Mouse (Mus musculus) retina, adult 2 months (tissue): ENCODE results near the gene Ripk3.

Experiments used
- DNase-seq: peaks from one replicate; pipeline ENCODE4 v3.0.0-alpha.2; 2012; ENCODE audit warnings: low read depth, low spot score

The Ripk3 gene

GRCm38 (mm10) chr14:55762001-55762821 is 26.5 kb downstream of the Ripk3 start:
- DNase-seq: no peak

GRCm38 (mm10) chr14:55761163-55761562 is 27.5 kb downstream of the Ripk3 start, which contains the start of gene Ltb4r2:
Gene Ltb4r2, plus strand, starts transcription at chr14:55761428.
- DNase-seq: no peak

GRCm38 (mm10) chr14:55760156-55760555 is 28.5 kb downstream of the Ripk3 start:
- peak; percentile 40 for DNase-seq

DNA sequence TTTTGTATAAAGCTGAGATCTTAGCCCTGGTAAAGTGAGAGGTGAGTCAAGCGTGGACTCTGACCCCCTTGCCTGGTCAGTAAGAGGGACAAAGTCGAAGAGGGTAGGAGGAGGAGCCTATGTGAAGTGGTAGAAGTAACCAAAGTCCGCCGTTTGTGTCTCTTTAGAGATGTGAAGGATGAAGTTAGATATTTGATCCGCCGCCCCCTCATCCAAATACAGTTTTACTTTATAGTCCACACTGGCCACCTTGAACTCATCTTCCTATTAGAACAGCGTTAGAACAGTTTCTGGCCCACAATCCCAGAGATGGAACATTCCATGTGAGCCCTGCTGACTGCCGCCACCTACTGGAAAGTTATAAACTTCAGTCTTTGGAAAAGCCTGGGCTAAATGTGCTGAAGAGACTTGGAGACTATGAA is 30.3 kb downstream of the Ripk3 start, which contains the start of gene Cideb:
Gene Cideb (minus strand): TSS at position 96 of the 422 bp plus-strand sequence.
- no peak for DNase-seq

DNA sequence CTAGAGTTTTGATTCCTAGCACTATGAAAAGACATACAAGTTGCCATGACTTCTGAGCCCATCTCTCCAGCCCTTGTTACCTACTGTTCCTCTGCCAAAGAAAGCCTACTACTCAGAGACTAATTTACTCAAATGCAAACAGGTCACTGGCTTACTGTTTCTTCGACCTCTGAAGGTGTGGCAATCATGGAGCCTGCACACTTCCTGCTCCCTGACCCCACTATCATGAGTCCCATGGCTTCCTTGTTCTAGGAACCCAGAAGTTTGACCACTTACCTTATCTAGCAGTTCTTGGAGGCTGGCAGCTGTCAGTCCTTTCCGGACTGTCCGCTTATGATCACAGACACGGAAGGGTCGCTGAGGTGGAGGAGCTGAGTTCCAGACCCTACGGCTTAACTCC is 31.1 kb downstream of the Ripk3 start:
- no peak for DNase-seq

GRCm38 (mm10) chr14:55747051-55747847 is 41.4 kb downstream of the Ripk3 start:
- DNase-seq: no peak

GRCm38 (mm10) chr14:55745861-55746237 is 42.8 kb downstream of the Ripk3 start:
- DNase-seq: no peak

GRCm38 (mm10) chr14:55745180-55745860 is 43.3 kb downstream of the Ripk3 start, which contains the start of the genes Dhrs1 and Nop9:
Gene Dhrs1, minus strand, starts transcription at chr14:55745690.
Gene Nop9, plus strand, starts transcription at chr14:55745693.
- DNase-seq: peak; percentile 71

GRCm38 (mm10) chr14:55743711-55744110 is 45.0 kb downstream of the Ripk3 start:
- peak; percentile 55 for DNase-seq

GRCm38 (mm10) chr14:55737086-55737687 is 51.5 kb downstream of the Ripk3 start:
- no peak for DNase-seq

GRCm38 (mm10) chr14:55735758-55736157 is 52.9 kb downstream of the Ripk3 start:
- DNase-seq: no peak

- DNase-seq: no peak
Measured at GRCm38 (mm10) chr14:55735334-55735733, 53.3 kb downstream of the Ripk3 start.
